Mouse (Mus musculus): ENCODE data around the gene Usp48. TPM values are rescaled to one million over a fixed set of nuclear protein-coding genes. Genes with fewer than 3 reads are reported as not detected.
"Not testable (repeated sequence)": the region's sequence is repeated elsewhere in the genome, so short reads cannot be mapped to it uniquely, and the experiment has no call there.

The Usp48 gene
- total and polyA plus RNA-seq, 3 experiments = 27.1 to 99.6 TPM; not detected in 1

GRCm38 (mm10) chr4:137580299-137580698 is 13.3 kb upstream of the Usp48 start:
- H3K79me2 ChIP-seq (ENCODE audit: control insufficient read depth, insufficient read depth, low read length, poor library complexity) = no peaks in the 10 kb centered on the region
- no peak overlapping the region for H3K4me3 ChIP-seq (ENCODE audit: control insufficient read depth in 1 of 2, insufficient read depth in 1 of 2, low read depth in 2 of 2, low read length in 2 of 2)

GRCm38 (mm10) chr4:137581815-137582214 is 11.7 kb upstream of the Usp48 start:
- Histone ChIP-seq H3K36me3 (ENCODE audit: control insufficient read depth in 1 of 2, insufficient read depth in 2 of 2, low read length in 2 of 2) (no peaks in the 10 kb centered on the region), H3K4me1 (ENCODE audit: control insufficient read depth in 1 of 2, insufficient read depth in 2 of 2, low read length in 2 of 2) (no peaks in the 10 kb centered on the region), H3K27ac (ENCODE audit: control insufficient read depth, low read depth, low read length) (no peak overlapping the region), H3K79me2 (ENCODE audit: control insufficient read depth, insufficient read depth, low read length, poor library complexity) (no peaks in the 10 kb centered on the region), H3K9me3 (replicated peaks; ENCODE audit: insufficient read depth, low read length) (no peaks in the 10 kb centered on the region), H3K9ac (ENCODE audit: control insufficient read depth, low read depth, low read length, poor library complexity, severe bottlenecking) (no peak overlapping the region), H3K4me3 (ENCODE audit: control insufficient read depth in 1 of 2, insufficient read depth in 1 of 2, low read depth in 2 of 2, low read length in 2 of 2) (no peak overlapping the region), H3K27me3 (ENCODE audit: control insufficient read depth in 1 of 2, insufficient read depth in 2 of 2, low read length in 2 of 2) (no peaks in the 10 kb centered on the region)
- TF ChIP-seq SMC3 (IDR thresholded peaks at IDR 0.05; ENCODE audit: low read depth, low read length) (peak; percentile 15; the same call in 1 of the 2 replicates), CTCF (IDR thresholded peaks at IDR 0.05 in 2 of 3, conservative IDR thresholded peaks at IDR 0.05 in 1 of 3; ENCODE audit: control insufficient read depth in 1 of 3, insufficient read depth in 1 of 3, low read depth in 2 of 3, low read length in 3 of 3, poor library complexity in 1 of 3, severe bottlenecking in 1 of 3) (peak; percentile 31 to 71 (median 53); a peak in 5 of 6 replicates), RAD21 (IDR thresholded peaks at IDR 0.05; ENCODE audit: low read depth, low read length) (no peak; the same call in 1 of the 2 replicates)
- DNase-seq (ENCODE audit: low read depth, low spot score) = peak; percentile 22

More at GRCm38 (mm10) chr4:137580299-137580698, 13.3 kb upstream of the Usp48 start:
- no peaks in the 10 kb centered on the region for H3K4me1 ChIP-seq (ENCODE audit: control insufficient read depth in 1 of 2, insufficient read depth in 2 of 2, low read length in 2 of 2)
- TF ChIP-seq E2F4 (IDR thresholded peaks at IDR 0.05; ENCODE audit: borderline replicate concordance, low read depth, low read length) (no peak), NELFE (IDR thresholded peaks at IDR 0.05; ENCODE audit: low read depth, low read length) (no peak), CHD1 (IDR thresholded peaks at IDR 0.05; ENCODE audit: low read depth, low read length) (no peak), TBP (IDR thresholded peaks at IDR 0.05; ENCODE audit: low read depth, low read length) (no peak), BHLHE40 (IDR thresholded peaks at IDR 0.05; ENCODE audit: borderline replicate concordance, low read depth, low read length) (no peak), CTCF (IDR thresholded peaks at IDR 0.05 in 2 of 3, conservative IDR thresholded peaks at IDR 0.05 in 1 of 3; ENCODE audit: control insufficient read depth in 1 of 3, insufficient read depth in 1 of 3, low read depth in 2 of 3, low read length in 3 of 3, poor library complexity in 1 of 3, severe bottlenecking in 1 of 3) (no peak), CHD2 (IDR thresholded peaks at IDR 0.05; ENCODE audit: low read length) (no peak), ZNF384 (IDR thresholded peaks at IDR 0.05; ENCODE audit: low read depth, low read length) (no peak), HCFC1 (IDR thresholded peaks at IDR 0.05; ENCODE audit: low read depth, low read length) (no peak), MYC (IDR thresholded peaks at IDR 0.05; ENCODE audit: low read depth, low read length) (no peak), RAD21 (IDR thresholded peaks at IDR 0.05; ENCODE audit: low read depth, low read length) (no peak), SMC3 (IDR thresholded peaks at IDR 0.05; ENCODE audit: low read depth, low read length) (no peak)
- no peak for DNase-seq (ENCODE audit: low read depth, low spot score)
- no peaks in the 10 kb centered on the region for H3K9me3 ChIP-seq (replicated peaks; ENCODE audit: insufficient read depth, low read length)
- no peak overlapping the region for H3K9ac ChIP-seq (ENCODE audit: control insufficient read depth, low read depth, low read length, poor library complexity, severe bottlenecking)
- H3K36me3 ChIP-seq (ENCODE audit: control insufficient read depth in 1 of 2, insufficient read depth in 2 of 2, low read length in 2 of 2) = no peaks in the 10 kb centered on the region
- no peaks in the 10 kb centered on the region; a peak in 1 of 4 replicates for H3K27me3 ChIP-seq (ENCODE audit: control insufficient read depth in 1 of 2, insufficient read depth in 2 of 2, low read length in 2 of 2)
- no peak overlapping the region for H3K27ac ChIP-seq (ENCODE audit: control insufficient read depth, low read depth, low read length)

- not testable (repeated sequence) for H3K36me3 ChIP-seq (ENCODE audit: control insufficient read depth in 1 of 2, insufficient read depth in 2 of 2, low read length in 2 of 2); H3K4me1 ChIP-seq (ENCODE audit: control insufficient read depth in 1 of 2, insufficient read depth in 2 of 2, low read length in 2 of 2); H3K9ac ChIP-seq (ENCODE audit: control insufficient read depth, low read depth, low read length, poor library complexity, severe bottlenecking); H3K79me2 ChIP-seq (ENCODE audit: control insufficient read depth, insufficient read depth, low read length, poor library complexity); H3K9me3 ChIP-seq (replicated peaks; ENCODE audit: insufficient read depth, low read length); DNase-seq (ENCODE audit: low read depth, low spot score); H3K27ac ChIP-seq (ENCODE audit: control insufficient read depth, low read depth, low read length); H3K4me3 ChIP-seq (ENCODE audit: control insufficient read depth in 1 of 2, insufficient read depth in 1 of 2, low read depth in 2 of 2, low read length in 2 of 2); H3K27me3 ChIP-seq (ENCODE audit: control insufficient read depth in 1 of 2, insufficient read depth in 2 of 2, low read length in 2 of 2)
Observed at GRCm38 (mm10) chr4:137589095-137589494, 4.5 kb upstream of the Usp48 start.

Data from MEL (cell line).